Mouse (Mus musculus) testis, adult 2 months (tissue): ENCODE data around the gene Ovca2.

ENCODE experiments used
- CTCF ChIP-seq: fragments of 200-500 bp; IDR thresholded peaks from 2 replicates; pipeline ENCODE4 v1.5.1; 2012; ENCODE audit warnings: low read depth, mild to moderate bottlenecking, inconsistent platforms, low read length, moderate library complexity; ENCODE audit not compliant: control insufficient read depth, insufficient read depth, insufficient replicate concordance
- POLR2A ChIP-seq: fragments of 200-500 bp; IDR thresholded peaks from 2 replicates; pipeline ENCODE4 v1.6.1; 2012; ENCODE audit warnings: low read depth, mild to moderate bottlenecking, inconsistent platforms, low read length, moderate library complexity; ENCODE audit not compliant: control insufficient read depth

DNA sequence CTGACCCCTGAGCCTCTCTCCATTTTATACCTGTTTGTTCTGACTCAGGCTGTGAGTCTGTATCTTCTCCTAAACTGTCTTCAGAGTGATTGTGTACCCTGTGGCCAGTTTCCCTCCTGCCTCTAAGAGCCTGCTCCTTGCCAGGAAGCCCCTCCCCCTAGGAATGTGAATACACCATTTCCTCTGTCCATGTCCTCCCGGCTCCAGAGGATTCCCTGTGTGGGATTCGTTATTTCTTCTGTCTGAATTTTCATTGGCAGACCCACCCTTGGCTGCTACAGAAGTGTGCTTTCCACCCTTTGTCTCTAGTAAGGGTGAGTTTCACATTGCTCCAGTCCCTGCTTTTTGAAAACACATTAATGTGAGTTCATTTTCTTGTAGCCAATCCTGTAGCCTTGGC, 44.7 kb downstream of the Ovca2 start:
- TF ChIP-seq CTCF (no peak), POLR2A (no peak)
